In genomic region chr4:120825577-120826326, GRCm38 (mm10) we compare ENCODE assay signal across 7 mouse cellular contexts. TPM values are rescaled to one million over a fixed set of nuclear protein-coding genes. Genes with fewer than 3 reads are reported as not detected.
DNase-seq lines count a peak whose midpoint lies in the region; ATAC-seq and TF ChIP-seq lines count a peak whose summit lies in the region.

No protein-coding gene starts in this region.

- H3K27me3 ChIP-seq in embryonic facial prominence, embryonic 10.5 days (replicated peaks; ENCODE audit: low read depth, poor library complexity, severe bottlenecking) = no peaks in the 10 kb centered on the region
- H3K27me3 ChIP-seq in intestine, postnatal 0 days (replicated peaks; ENCODE audit: control insufficient read depth, insufficient read depth, low read length) = no peaks in the 10 kb centered on the region
- H3K27me3 ChIP-seq in midbrain, embryonic 12.5 days = no peaks in the 10 kb centered on the region
- H3K27me3 ChIP-seq in small intestine, adult 2 months (ENCODE audit: control insufficient read depth, insufficient read depth, low read length) = no peaks in the 10 kb centered on the region

- peaks cover 9% of the 10 kb centered on the region for H3K4me1 ChIP-seq in embryonic facial prominence, embryonic 10.5 days
- 0 out of 2 replicates have a peak, but pooled peaks cover 3% of the 10 kb centered on the region for H3K4me1 ChIP-seq in intestine, postnatal 0 days (replicated peaks; ENCODE audit: control insufficient read depth, insufficient read depth, low read length)
- H3K4me1 ChIP-seq in midbrain, embryonic 12.5 days = peaks cover 17% of the 10 kb centered on the region
- H3K4me1 ChIP-seq in small intestine, adult 2 months (ENCODE audit: control insufficient read depth, insufficient read depth, insufficient read length, low read length) = peaks cover 5% of the 10 kb centered on the region; the same call in 1 of the 2 replicates

- peak overlapping the region; percentile 100 for H3K27ac ChIP-seq in embryonic facial prominence, embryonic 10.5 days (replicated peaks)
- H3K27ac ChIP-seq in intestine, postnatal 0 days (ENCODE audit: low read depth, low read length) = peak overlapping the region; percentile 98
- peak overlapping the region; percentile 100 for H3K27ac ChIP-seq in midbrain, embryonic 12.5 days (replicated peaks)
- H3K27ac ChIP-seq in small intestine, adult 2 months (ENCODE audit: insufficient read depth, low read depth, low read length) = peak overlapping the region; percentile 99

- DNase-seq in adrenal gland, postnatal 10 days = peak; percentile 99
- peak; percentile 99 for DNase-seq in embryonic facial prominence, embryonic 10.5 days (ENCODE audit: low spot score)
- peak; percentile 85 for DNase-seq in gonadal fat pad, adult 2 months (ENCODE audit: low read depth)
- DNase-seq in left cerebral cortex, postnatal 4 days = peak; percentile 99

- peak overlapping the region; percentile 72 for H3K4me2 ChIP-seq in intestine, postnatal 0 days (replicated peaks; ENCODE audit: low read depth)
- peak overlapping the region; percentile 71 for H3K4me2 ChIP-seq in midbrain, embryonic 12.5 days (replicated peaks)

- TF ChIP-seq CTCF in intestine, postnatal 0 days (IDR thresholded peaks at IDR 0.05; ENCODE audit: low read depth) = no peak
- no peak for TF ChIP-seq CTCF in small intestine, adult 2 months (IDR thresholded peaks at IDR 0.05; ENCODE audit: extremely low read depth, insufficient read length, insufficient replicate concordance, low read depth, low read length)

- peak overlapping the region; percentile 85 for H3K4me3 ChIP-seq in embryonic facial prominence, embryonic 10.5 days
- H3K4me3 ChIP-seq in intestine, postnatal 0 days (ENCODE audit: low read depth, low read length) = peak overlapping the region; percentile 62
- H3K4me3 ChIP-seq in midbrain, embryonic 12.5 days = peak overlapping the region; percentile 81
- peak overlapping the region; percentile 83 for H3K4me3 ChIP-seq in small intestine, adult 2 months (ENCODE audit: low read depth, low read length)

- peak; percentile 98 for ATAC-seq in intestine, postnatal 0 days
- peak; percentile 96 for ATAC-seq in midbrain, embryonic 12.5 days (ENCODE audit: low FRiP score, low read depth)

- H3K36me3 ChIP-seq in embryonic facial prominence, embryonic 10.5 days (replicated peaks) = peaks cover 8% of the 10 kb centered on the region
- no peaks in the 10 kb centered on the region for H3K36me3 ChIP-seq in intestine, postnatal 0 days (ENCODE audit: control insufficient read depth, insufficient read depth)
- H3K36me3 ChIP-seq in midbrain, embryonic 12.5 days = no peaks in the 10 kb centered on the region
- no peaks in the 10 kb centered on the region for H3K36me3 ChIP-seq in small intestine, adult 2 months (ENCODE audit: control insufficient read depth, insufficient read depth, low read length)

- WGBS in embryonic facial prominence, embryonic 10.5 days = 1% methylated on average over 55 of the region's 55 CpGs
- WGBS in intestine, postnatal 0 days = under 1% methylated on average over 40 of the region's 55 CpGs
- under 1% methylated on average over 38 of the region's 55 CpGs for WGBS in midbrain, embryonic 12.5 days
- under 1% methylated on average over 55 of the region's 55 CpGs for WGBS in small intestine, adult 2 months

- intact Hi-C loops in left cerebral cortex, postnatal 4 days (cut with DNase I) = no loop called here

- peak overlapping the region; percentile 96 for H3K9ac ChIP-seq in intestine, postnatal 0 days (ENCODE audit: low read depth, low read length)
- H3K9ac ChIP-seq in midbrain, embryonic 12.5 days (replicated peaks) = peak overlapping the region; percentile 99

- peak; percentile 61; the same call in 1 of the 2 replicates for TF ChIP-seq POLR2A in small intestine, adult 2 months (IDR thresholded peaks at IDR 0.05; ENCODE audit: low read depth, low read length)

- H3K9me3 ChIP-seq in embryonic facial prominence, embryonic 10.5 days = no peaks in the 10 kb centered on the region
- H3K9me3 ChIP-seq in intestine, postnatal 0 days (ENCODE audit: control insufficient read depth) = no peaks in the 10 kb centered on the region
- no peaks in the 10 kb centered on the region for H3K9me3 ChIP-seq in midbrain, embryonic 12.5 days

RNA-seq across cellular contexts. Expression of gene Nfyc, which starts 5.6 kb away (rescaled TPM):
- total RNA-seq in adrenal gland, postnatal 10 days (2021) = 10 to 100 TPM; 44.4 to 70.7 TPM
- polyA plus RNA-seq in embryonic facial prominence, embryonic 10.5 days (2016; fragmentation: Nextera tagmentation; extraction: Ambion mirVana) = 126 and 128 TPM in 2 replicates
- polyA plus RNA-seq in gonadal fat pad, adult 2 months (2012; rRNA removed) = 120 and 148 TPM in 2 replicates
- 47.7 and 49.8 TPM in 2 replicates for polyA plus RNA-seq in intestine, postnatal 0 days (2015; fragmentation: Nextera tagmentation; extraction: Ambion mirVana)
- 10 to 100 TPM; 43.1 to 55.8 TPM for total RNA-seq in left cerebral cortex, postnatal 4 days (2021)
- polyA plus RNA-seq in midbrain, embryonic 12.5 days (2016; fragmentation: Nextera tagmentation; extraction: Ambion mirVana) = 100 and 108 TPM in 2 replicates
- polyA plus RNA-seq in small intestine, adult 2 months (2012; rRNA removed) = 103 and 247 TPM in 2 replicates

RNA-seq across cellular contexts. Expression of gene Rims3, which starts 28.9 kb away (rescaled TPM):
- total RNA-seq in adrenal gland, postnatal 10 days (2021) = 1 to 10 TPM; 6.2 to 6.5 TPM
- polyA plus RNA-seq in embryonic facial prominence, embryonic 10.5 days (2016; fragmentation: Nextera tagmentation; extraction: Ambion mirVana) = 1.8 and 2.4 TPM in 2 replicates
- polyA plus RNA-seq in gonadal fat pad, adult 2 months (2012; rRNA removed) = 0.11 and 0.19 TPM in 2 replicates
- polyA plus RNA-seq in intestine, postnatal 0 days (2015; fragmentation: Nextera tagmentation; extraction: Ambion mirVana) = 0.77 and 0.95 TPM in 2 replicates
- total RNA-seq in left cerebral cortex, postnatal 4 days (2021) = 10 to 100 TPM; 74.4 to 75.8 TPM
- polyA plus RNA-seq in midbrain, embryonic 12.5 days (2016; fragmentation: Nextera tagmentation; extraction: Ambion mirVana) = 6.9 and 9.1 TPM in 2 replicates
- polyA plus RNA-seq in small intestine, adult 2 months (2012; rRNA removed) = 0.30 and 0.51 TPM in 2 replicates

Comparison
In these comparisons a context has a peak if more than half of its experiments do, and no peak if none do; other contexts are left out.
1. Peak in every context shown above with its lines: DNase-seq, ATAC-seq, H3K4me3 ChIP-seq and H3K27ac ChIP-seq.